Mouse (Mus musculus) limb, embryonic 11.5 days (tissue): Measurements from ENCODE around the gene Ccl17. TPM values are rescaled to one million over a fixed set of nuclear protein-coding genes. Genes with fewer than 3 reads are reported as not detected.

Source experiments
- ATAC-seq: fragments of 200-750 bp; cut with Nextera tagmentation; 2 replicates; pipeline ENCODE4 v1.8.0; 2017; ENCODE audit warnings: low read depth; ENCODE audit not compliant: insufficient number of reproducible peaks, low FRiP score, low TSS enrichment
- DNase-seq: peaks from one replicate; pipeline ENCODE4 v3.0.0-alpha.2; 2015; ENCODE audit warnings: low spot score
- H3K27ac ChIP-seq: fragments of 300-500 bp; sonication (generic); replicated peaks from 2 replicates; pipeline ENCODE4 v1.5.1; 2014; ENCODE audit warnings: low read depth, mild to moderate bottlenecking, low read length
- H3K27me3 ChIP-seq: fragments of 300-500 bp; sonication (generic); 2 replicates; pipeline ENCODE4 v1.6.1; 2014; ENCODE audit warnings: mild to moderate bottlenecking, low read length, mixed read lengths; ENCODE audit not compliant: control insufficient read depth, insufficient read depth
- H3K36me3 ChIP-seq: fragments of 300-500 bp; sonication (generic); 2 replicates; pipeline ENCODE4 v1.6.1; 2014; ENCODE audit warnings: mild to moderate bottlenecking, low read length, moderate library complexity, mixed read lengths; ENCODE audit not compliant: control insufficient read depth, insufficient read depth
- H3K4me1 ChIP-seq: fragments of 300-500 bp; sonication (generic); 2 replicates; pipeline ENCODE4 v1.6.1; 2014; ENCODE audit warnings: low read length, mixed read lengths; ENCODE audit not compliant: control insufficient read depth, insufficient read depth
- H3K4me2 ChIP-seq: fragments of 300-500 bp; sonication (generic); 2 replicates; pipeline ENCODE4 v1.6.1; 2014; ENCODE audit warnings: low read depth, mild to moderate bottlenecking, moderate library complexity; ENCODE audit not compliant: severe bottlenecking
- H3K4me3 ChIP-seq: fragments of 300-500 bp; sonication (generic); 2 replicates; pipeline ENCODE4 v1.5.1; 2014; ENCODE audit warnings: low read depth, low read length
- H3K9ac ChIP-seq: fragments of 300-500 bp; sonication (generic); 2 replicates; pipeline ENCODE4 v1.6.1; 2014; ENCODE audit warnings: mild to moderate bottlenecking, low read length
- H3K9me3 ChIP-seq: fragments of 300-500 bp; sonication (generic); 2 replicates; pipeline ENCODE4 v1.6.1; 2016; ENCODE audit warnings: low read length; ENCODE audit not compliant: control insufficient read depth
- WGBS: fragments of 180-500 bp; shearing (Covaris S2); extraction: QIAGEN DNeasy Blood & Tissue Kit; methylation state at CpG from one replicate; pipeline ENCODE4 v1.1.7; 2014; 5-methylcytosine and 5-hydroxymethylcytosine counted together
- polyA plus RNA-seq: library from polyadenylated mRNA; unstranded; fragments of >200 nt; fragmentation: Nextera tagmentation; extraction: Ambion mirVana; gene quantifications from 2 replicates; pipeline ENCODE4 v1.2.1, GENCODE M21; 2014

The Ccl17 gene
- polyA plus RNA-seq, 1 experiment from 2014 or later, result not detected

DNA sequence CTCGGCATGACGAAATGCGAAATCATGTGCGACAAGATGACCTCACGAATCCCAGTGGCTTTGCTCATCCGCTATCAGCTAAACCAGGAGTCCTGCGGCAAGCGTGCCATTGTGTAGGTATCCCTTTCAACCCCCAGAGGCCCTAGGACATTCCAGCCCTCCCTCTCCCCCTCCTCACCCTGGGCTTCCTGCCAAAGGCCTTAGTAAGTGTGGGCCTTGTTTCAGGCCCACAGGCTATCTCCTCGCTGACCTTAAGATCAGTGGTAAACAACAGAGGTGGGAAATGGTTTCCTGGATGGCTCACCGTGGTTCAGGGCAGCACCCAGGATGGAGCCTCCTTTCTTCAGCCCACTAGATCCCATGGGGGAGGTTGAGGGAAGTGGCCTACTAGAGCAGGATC, 32.2 kb upstream of the Ccl17 start:
- Histone ChIP-seq H3K4me2 (no peak overlapping the region), H3K27me3 (peaks cover 2% of the 10 kb centered on the region), H3K9me3 (no peaks in the 10 kb centered on the region), H3K9ac (no peak overlapping the region), H3K36me3 (no peaks in the 10 kb centered on the region), H3K4me3 (no peak overlapping the region), H3K27ac (no peak overlapping the region), H3K4me1 (peaks cover 14% of the 10 kb centered on the region)
- DNase-seq (no peak), ATAC-seq (no peak)
- WGBS, result 75% methylated on average over 10 of the region's 10 CpGs

DNA sequence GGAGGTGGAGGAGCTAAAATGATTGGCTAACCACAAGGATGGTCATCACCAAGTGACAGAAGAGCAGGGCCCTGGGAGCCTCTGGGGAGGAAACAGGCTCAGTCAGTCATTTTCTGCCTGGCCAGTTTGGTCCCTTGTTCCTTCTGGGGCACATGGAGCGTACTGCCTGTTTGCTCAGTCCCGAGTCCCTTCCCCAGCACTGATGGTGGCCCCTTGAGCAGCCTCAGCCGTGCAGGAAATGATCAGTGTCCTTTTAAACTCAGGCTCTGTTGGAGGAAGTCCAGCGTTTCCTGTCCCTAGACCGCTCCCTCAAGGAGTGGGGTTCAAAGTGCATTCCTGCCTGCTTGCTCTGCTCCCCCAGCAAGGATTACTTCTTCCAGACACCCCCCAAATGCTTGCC, 31.8 kb upstream of the Ccl17 start:
- Histone ChIP-seq H3K9ac (no peak overlapping the region), H3K27me3 (no peaks in the 10 kb centered on the region), H3K9me3 (no peaks in the 10 kb centered on the region), H3K4me3 (no peak overlapping the region), H3K4me1 (peaks cover 11% of the 10 kb centered on the region), H3K27ac (no peak overlapping the region), H3K4me2 (no peak overlapping the region), H3K36me3 (no peaks in the 10 kb centered on the region)
- no peak for ATAC-seq
- WGBS, result 47% methylated on average over 5 of the region's 5 CpGs
- DNase-seq, result no peak

DNA sequence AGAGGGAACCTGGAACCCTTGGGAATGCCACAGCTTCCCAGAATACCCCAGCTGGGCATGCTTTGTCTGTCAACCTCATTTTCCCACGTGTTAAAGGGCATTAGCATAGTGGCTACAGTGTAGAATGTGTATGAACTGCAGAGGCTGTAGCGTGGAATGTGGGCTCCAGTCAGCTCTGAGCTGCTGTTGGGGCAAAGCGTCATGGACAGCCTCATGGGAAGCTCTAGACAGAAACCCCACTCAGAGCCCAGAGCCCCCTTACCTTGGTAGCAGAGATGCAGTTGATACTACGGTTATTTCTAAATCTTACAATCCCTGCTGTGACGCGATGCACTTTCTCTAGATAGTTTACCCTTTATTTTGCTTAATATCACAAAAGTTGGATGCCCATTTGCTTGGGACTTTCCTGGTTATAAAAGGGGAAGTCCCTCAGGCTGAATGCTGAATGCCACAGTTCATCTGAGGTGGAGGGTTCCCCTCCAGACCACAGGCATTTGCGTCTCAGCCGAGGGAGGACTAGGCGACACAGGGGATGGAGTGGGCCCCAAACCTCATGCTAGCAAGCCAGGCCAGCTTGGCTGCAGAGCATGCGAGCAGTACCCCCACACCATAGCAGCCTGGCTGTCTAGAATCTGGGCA, 31.2 kb upstream of the Ccl17 start:
- DNase-seq, result no peak
- H3K9ac ChIP-seq, result no peak overlapping the region

DNA sequence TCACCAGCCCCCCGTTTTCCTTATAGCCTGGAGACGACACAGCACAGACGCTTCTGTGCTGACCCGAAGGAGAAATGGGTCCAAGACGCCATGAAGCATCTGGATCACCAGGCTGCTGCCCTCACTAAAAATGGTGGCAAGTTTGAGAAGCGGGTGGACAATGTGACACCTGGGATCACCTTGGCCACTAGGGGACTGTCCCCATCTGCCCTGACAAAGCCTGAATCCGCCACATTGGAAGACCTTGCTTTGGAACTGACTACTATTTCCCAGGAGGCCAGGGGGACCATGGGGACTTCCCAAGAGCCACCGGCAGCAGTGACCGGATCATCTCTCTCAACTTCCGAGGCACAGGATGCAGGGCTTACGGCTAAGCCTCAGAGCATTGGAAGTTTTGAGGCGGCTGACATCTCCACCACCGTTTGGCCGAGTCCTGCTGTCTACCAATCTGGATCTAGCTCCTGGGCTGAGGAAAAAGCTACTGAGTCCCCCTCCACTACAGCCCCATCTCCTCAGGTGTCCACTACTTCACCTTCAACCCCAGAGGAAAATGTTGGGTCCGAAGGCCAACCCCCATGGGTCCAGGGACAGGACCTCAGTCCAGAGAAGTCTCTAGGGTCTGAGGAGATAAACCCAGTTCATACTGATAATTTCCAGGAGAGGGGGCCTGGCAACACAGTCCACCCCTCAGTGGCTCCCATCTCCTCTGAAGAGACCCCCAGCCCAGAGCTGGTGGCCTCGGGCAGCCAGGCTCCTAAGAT, 30.5 kb upstream of the Ccl17 start:
- WGBS, result 91% methylated on average over 16 of the region's 16 CpGs
- Histone ChIP-seq H3K4me2 (no peak overlapping the region), H3K4me1 (peaks cover 8% of the 10 kb centered on the region; the same call in 1 of the 2 replicates), H3K27ac (no peak overlapping the region), H3K27me3 (no peaks in the 10 kb centered on the region), H3K9ac (no peak overlapping the region), H3K9me3 (no peaks in the 10 kb centered on the region), H3K4me3 (no peak overlapping the region), H3K36me3 (no peaks in the 10 kb centered on the region)
- DNase-seq (no peak), ATAC-seq (no peak; the same call in 1 of the 2 replicates)

More for the DNA sequence above, 31.2 kb upstream of the Ccl17 start:
- H3K4me1 ChIP-seq, result peaks cover 8% of the 10 kb centered on the region; the same call in 1 of the 2 replicates
- no peak for ATAC-seq
- no peaks in the 10 kb centered on the region for H3K27me3 ChIP-seq
- no peak overlapping the region for H3K27ac ChIP-seq
- WGBS, result 83% methylated on average over 10 of the region's 10 CpGs
- H3K4me3 ChIP-seq, result no peak overlapping the region
- no peaks in the 10 kb centered on the region for H3K36me3 ChIP-seq
- no peaks in the 10 kb centered on the region for H3K9me3 ChIP-seq
- H3K4me2 ChIP-seq, result no peak overlapping the region

DNA sequence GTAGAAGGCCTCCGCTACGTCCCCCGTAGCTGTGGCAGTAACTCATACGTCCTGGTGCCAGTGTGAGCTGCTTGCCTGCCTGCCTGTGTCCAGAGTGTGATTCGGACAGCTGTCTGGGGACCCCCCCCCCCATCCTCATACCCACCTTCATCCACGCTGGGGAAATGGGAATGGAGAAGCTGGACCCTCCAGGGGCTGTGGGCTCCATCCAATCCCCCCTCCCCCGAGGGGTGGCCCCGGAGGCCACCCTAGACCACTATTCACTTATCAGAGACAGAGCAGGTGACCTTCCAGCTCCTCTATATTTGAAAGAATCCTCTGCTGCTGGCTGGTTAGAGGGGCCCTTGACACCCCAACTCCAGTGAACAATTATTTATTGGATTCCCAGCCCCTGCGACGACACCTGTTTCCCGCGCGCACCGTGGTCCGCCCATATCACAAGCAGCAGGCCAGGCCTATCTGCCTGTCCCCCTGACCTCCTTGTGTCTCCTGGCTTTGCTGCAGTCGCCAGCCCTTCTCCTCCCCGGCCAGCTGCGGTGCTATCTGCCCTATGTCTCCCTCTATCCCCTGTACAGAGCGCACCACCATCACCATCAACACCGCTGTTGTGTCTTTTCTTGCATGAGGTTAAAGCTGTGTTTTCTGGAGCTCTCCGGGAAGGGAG, 29.6 kb upstream of the Ccl17 start:
- Histone ChIP-seq H3K4me2 (no peak overlapping the region), H3K36me3 (no peaks in the 10 kb centered on the region), H3K9me3 (no peaks in the 10 kb centered on the region), H3K9ac (no peak overlapping the region), H3K27ac (no peak overlapping the region), H3K4me1 (peaks cover 8% of the 10 kb centered on the region; the same call in 1 of the 2 replicates), H3K27me3 (no peaks in the 10 kb centered on the region), H3K4me3 (no peak overlapping the region)
- ATAC-seq, result no peak
- no peak for DNase-seq
- 74% methylated on average over 21 of the region's 21 CpGs for WGBS

DNA sequence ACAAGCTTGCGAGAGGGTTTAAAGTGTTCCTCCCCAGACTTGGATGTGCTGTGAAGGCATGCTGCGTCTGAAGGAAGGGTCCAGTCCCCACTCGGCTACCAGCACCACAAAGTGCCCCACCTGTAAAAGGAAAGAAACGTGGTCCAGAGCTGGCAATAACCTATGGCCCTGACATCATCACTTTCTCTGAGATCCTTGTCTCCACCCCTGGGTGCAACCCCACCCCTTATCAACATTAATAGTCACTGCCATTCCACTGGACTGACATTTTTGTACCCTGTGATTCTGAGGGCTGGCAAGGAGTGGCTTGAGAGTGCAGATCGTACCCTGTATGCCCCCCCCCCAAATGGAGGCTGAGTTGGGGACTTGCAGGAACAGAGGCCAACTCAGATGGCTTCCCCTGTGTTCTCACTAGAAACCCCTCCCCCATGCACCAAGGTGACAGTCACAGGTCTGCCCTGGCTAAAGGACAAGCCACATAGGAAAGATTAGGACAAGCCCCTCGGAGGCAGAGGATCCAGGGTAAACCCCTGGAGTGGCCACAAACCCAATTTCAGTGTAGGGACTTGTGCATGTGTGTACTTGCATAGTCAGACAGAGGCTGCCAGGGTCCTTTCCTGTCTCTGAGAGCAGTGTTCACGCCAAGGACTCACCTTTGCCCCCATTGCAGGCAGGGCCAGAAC, 29.0 kb upstream of the Ccl17 start:
- no peaks in the 10 kb centered on the region for H3K36me3 ChIP-seq
- H3K27ac ChIP-seq, result no peak overlapping the region
- peaks cover 8% of the 10 kb centered on the region; the same call in 1 of the 2 replicates for H3K4me1 ChIP-seq
- H3K4me2 ChIP-seq, result no peak overlapping the region
- H3K27me3 ChIP-seq, result no peaks in the 10 kb centered on the region
- ATAC-seq (no peak), DNase-seq (no peak)
- H3K9me3 ChIP-seq, result no peaks in the 10 kb centered on the region
- WGBS, result 62% methylated on average over 7 of the region's 7 CpGs
- H3K4me3 ChIP-seq, result no peak overlapping the region
- no peak overlapping the region for H3K9ac ChIP-seq

DNA sequence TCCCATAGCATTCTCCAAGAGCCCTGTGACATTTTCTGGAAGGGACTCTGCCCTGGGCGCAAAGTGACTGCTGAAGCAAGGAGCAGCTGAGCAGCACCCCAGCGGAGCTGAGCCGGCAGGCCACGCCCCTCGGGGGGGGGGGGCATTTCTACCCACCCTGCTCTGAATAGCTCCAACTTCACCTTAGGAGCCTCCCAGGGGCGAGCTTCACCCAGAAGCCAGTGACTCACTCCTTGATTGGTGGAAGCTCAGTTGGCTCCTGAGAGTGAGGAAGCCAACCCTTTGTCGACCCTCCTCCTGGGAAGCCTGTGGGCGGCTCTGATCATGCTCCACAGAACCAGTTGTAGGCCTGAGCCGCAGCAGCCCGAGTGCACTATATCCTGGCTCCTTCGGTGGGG, 28.4 kb upstream of the Ccl17 start:
- no peak overlapping the region for H3K4me2 ChIP-seq
- peaks cover 8% of the 10 kb centered on the region; the same call in 1 of the 2 replicates for H3K4me1 ChIP-seq
- no peak overlapping the region for H3K9ac ChIP-seq
- peak; percentile 32 for DNase-seq
- H3K4me3 ChIP-seq, result no peak overlapping the region
- no peaks in the 10 kb centered on the region for H3K9me3 ChIP-seq
- ATAC-seq, result no peak
- 8% methylated on average over 11 of the region's 11 CpGs for WGBS
- H3K27ac ChIP-seq, result no peak overlapping the region
- no peaks in the 10 kb centered on the region for H3K27me3 ChIP-seq
- H3K36me3 ChIP-seq, result no peaks in the 10 kb centered on the region

DNA sequence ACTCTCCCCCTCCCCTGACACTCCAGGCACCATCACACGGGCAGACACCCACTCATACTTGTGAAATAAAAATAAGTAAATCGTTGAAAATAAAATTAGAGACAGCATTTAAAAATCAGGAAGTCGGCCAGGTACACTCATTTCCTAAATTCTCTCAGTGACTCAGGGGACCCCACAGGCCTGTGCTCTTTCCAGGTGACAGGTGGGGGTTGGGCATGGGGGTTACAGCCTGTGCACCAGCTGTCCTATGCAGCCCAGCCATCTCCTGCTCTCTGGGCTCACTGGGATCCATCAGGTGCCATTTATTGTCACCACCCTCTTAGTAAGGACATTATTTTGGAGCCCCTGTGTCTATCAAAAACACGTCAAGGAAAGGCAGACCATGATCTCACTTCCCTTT, 26.4 kb upstream of the Ccl17 start:
- Histone ChIP-seq H3K4me2 (no peak overlapping the region), H3K36me3 (no peaks in the 10 kb centered on the region), H3K27ac (no peak overlapping the region), H3K4me1 (peaks cover 8% of the 10 kb centered on the region; the same call in 1 of the 2 replicates), H3K9ac (no peak overlapping the region), H3K4me3 (no peak overlapping the region), H3K9me3 (no peaks in the 10 kb centered on the region), H3K27me3 (no peaks in the 10 kb centered on the region)
- WGBS, result 81% methylated on average over 4 of the region's 4 CpGs
- ATAC-seq, result no peak
- no peak for DNase-seq
